Mouse (Mus musculus): ENCODE measurements at regions not wholly inside any gene's neighbourhood (a gene's known extent, or its start where the extent isn't known, plus 50 kb on each side); places are given as distances from the start of the nearest gene placed in this dataset.

GRCm38 (mm10) chr5:75523041-75523678 lies 51.6 kb upstream of the Kit start:
- intact Hi-C loops (cut with DNase I): no loop called here
- no peak for DNase-seq

Data from gastrocnemius, postnatal 36 days (tissue).